Mouse (Mus musculus): ENCODE measurements around the gene Ccdc42.

DNA sequence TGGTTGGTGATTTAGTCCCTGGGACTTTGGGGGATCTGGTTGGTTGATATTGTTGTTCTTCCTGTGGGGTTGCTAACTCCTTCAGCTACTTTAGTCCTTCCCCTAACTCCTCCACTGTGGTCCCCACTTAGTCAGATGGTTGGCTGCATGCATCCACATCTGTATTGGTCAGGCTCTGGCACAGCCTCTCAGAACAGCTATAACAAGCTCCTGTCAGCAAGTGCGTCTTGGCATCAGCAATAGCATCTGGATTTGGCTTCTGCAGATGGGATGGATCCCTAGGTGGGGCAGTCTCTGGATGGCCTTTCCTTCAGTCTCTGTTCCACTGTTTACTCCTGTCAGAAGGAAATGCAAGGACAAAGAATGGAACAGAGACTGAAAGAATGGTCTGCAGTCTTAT is 9.7 kb upstream of the Ccdc42 start:
- TF ChIP-seq TAL1 (IDR thresholded peaks at IDR 0.05; ENCODE audit: low read length), result no peak
- TF ChIP-seq GATA1 (IDR thresholded peaks at IDR 0.05; ENCODE audit: low read length), result no peak

Data from erythroblast, embryonic 14.5 days (primary cell).